Mouse (Mus musculus) ES-Bruce4 (cell line): ENCODE results near the gene Aco1.

Source experiments
- CTCF ChIP-seq: IDR thresholded peaks from one replicate; pipeline ENCODE4 v1.8.1; 2011; ENCODE audit warnings: low read depth, low read length
- POLR2A ChIP-seq: IDR thresholded peaks from one replicate; pipeline ENCODE4 v1.8.1; 2011; ENCODE audit warnings: low read length; ENCODE audit not compliant: insufficient read depth

GRCm38 (mm10) chr4:40181681-40182080, 38.8 kb downstream of the Aco1 start:
- TF ChIP-seq POLR2A: no peak
- TF ChIP-seq CTCF: no peak
